Mouse (Mus musculus): ENCODE measurements around the gene Mrps6.
"Not testable (repeated sequence)": the region's sequence is repeated elsewhere in the genome, so short reads cannot be mapped to it uniquely, and the experiment has no call there.

Gene Mrps6

GRCm38 (mm10) chr16:92064801-92065200, 6.7 kb downstream of the Mrps6 start:
- DNase-seq: no peak

- no peak for DNase-seq
Observed at GRCm38 (mm10) chr16:92070338-92070737, 12.3 kb downstream of the Mrps6 start.

GRCm38 (mm10) chr16:92076797-92077196, 18.7 kb downstream of the Mrps6 start:
- DNase-seq: no peak

- DNase-seq: no peak
Observed at GRCm38 (mm10) chr16:92083771-92084453, 25.8 kb downstream of the Mrps6 start.

- DNase-seq: no peak
Observed at GRCm38 (mm10) chr16:92089225-92089624, 31.2 kb downstream of the Mrps6 start.

GRCm38 (mm10) chr16:92091876-92092275, 33.8 kb downstream of the Mrps6 start:
- no peak for DNase-seq

- no peak for DNase-seq
Observed at GRCm38 (mm10) chr16:92098351-92099051, 40.4 kb downstream of the Mrps6 start.

- no peak for DNase-seq
Observed at GRCm38 (mm10) chr16:92099598-92099997, 41.5 kb downstream of the Mrps6 start.

GRCm38 (mm10) chr16:92100111-92100510, 42.0 kb downstream of the Mrps6 start:
- DNase-seq: peak; percentile 57

GRCm38 (mm10) chr16:92102115-92102514, 44.0 kb downstream of the Mrps6 start:
- no peak for DNase-seq

- not testable (repeated sequence) for DNase-seq
Observed at GRCm38 (mm10) chr16:92102931-92103330, 44.9 kb downstream of the Mrps6 start.

- DNase-seq: no peak
Observed at GRCm38 (mm10) chr16:92103572-92104331, 45.7 kb downstream of the Mrps6 start.

- DNase-seq: no peak
Observed at GRCm38 (mm10) chr16:92104332-92104590, 46.2 kb downstream of the Mrps6 start.

GRCm38 (mm10) chr16:92104951-92105350, 46.9 kb downstream of the Mrps6 start:
- DNase-seq: no peak

- DNase-seq: no peak
Observed at GRCm38 (mm10) chr16:92105631-92106030, 47.6 kb downstream of the Mrps6 start.

GRCm38 (mm10) chr16:92107346-92107745, 49.3 kb downstream of the Mrps6 start:
- DNase-seq: no peak

GRCm38 (mm10) chr16:92114706-92115241, 56.7 kb downstream of the Mrps6 start:
- no peak for DNase-seq

GRCm38 (mm10) chr16:92115611-92116421, 57.7 kb downstream of the Mrps6 start:
- DNase-seq: peak; percentile 61

- DNase-seq: no peak
Observed at GRCm38 (mm10) chr16:92117337-92118209, 59.5 kb downstream of the Mrps6 start.

- no peak for DNase-seq
Observed at GRCm38 (mm10) chr16:92119013-92119515, 61.0 kb downstream of the Mrps6 start.

GRCm38 (mm10) chr16:92120899-92121531, 62.9 kb downstream of the Mrps6 start:
- DNase-seq: no peak
